Mouse (Mus musculus): ENCODE results near the gene Zbtb17. TPM values are rescaled to one million over a fixed set of nuclear protein-coding genes. Genes with fewer than 3 reads are reported as not detected.

The Zbtb17 gene
- polyA plus RNA-seq, 1 experiment: 24.1 TPM

DNA sequence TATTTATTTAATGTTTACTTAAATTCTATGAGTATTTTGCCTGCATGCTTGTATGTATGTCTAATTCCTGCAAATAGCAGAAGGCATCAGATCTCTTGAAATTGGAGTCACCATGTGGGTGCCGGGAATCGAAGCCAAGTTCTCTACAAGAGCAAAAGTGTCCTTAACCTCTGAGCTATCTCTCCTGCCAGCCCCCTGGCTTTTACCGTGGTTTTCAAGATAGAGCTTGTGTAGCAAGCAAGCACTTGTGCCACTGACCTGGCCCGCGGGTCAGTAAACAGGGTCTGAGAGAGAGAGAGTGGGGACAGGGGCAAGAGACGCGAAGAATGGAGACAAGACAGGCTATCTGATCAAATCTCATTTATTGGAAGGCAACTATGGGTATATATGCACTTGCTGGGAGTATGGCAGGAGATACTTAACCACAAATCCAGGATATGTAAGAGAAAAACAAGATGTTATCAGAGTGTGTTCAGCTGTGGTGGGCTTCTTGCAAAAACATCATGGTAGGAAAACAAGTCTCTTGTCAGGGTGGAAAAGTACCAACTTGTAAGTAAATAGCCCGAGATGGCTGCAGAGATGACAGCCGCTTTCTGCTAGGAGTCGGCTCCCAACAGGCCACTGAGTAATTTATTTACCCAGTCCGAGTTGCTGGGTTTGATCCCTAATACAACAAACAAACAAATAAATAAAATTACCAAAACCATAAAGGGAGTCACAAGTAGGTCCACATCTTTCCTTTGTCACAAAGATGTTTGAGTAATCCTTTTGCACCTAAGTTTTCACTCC lies 619 bp upstream of the Zbtb17 start:
- Histone ChIP-seq H3K27ac (ENCODE audit: control insufficient read depth, insufficient read depth, low read depth, low read length, poor library complexity) (no peak overlapping the region), H3K4me1 (ENCODE audit: control insufficient read depth, insufficient read depth, low read length) (peaks cover 1% of the 10 kb centered on the region; the same call in 1 of the 2 replicates), H3K4me3 (replicated peaks; ENCODE audit: control insufficient read depth, low read depth, low read length) (peak overlapping the region; percentile 92)
- no peak for TF ChIP-seq CTCF (IDR thresholded peaks at IDR 0.05; ENCODE audit: control insufficient read depth, insufficient read depth, low read length)
- TF ChIP-seq POLR2A (IDR thresholded peaks at IDR 0.05; ENCODE audit: borderline replicate concordance, control insufficient read depth, low read depth, low read length): no peak
- WGBS: 29% methylated on average over 11 of the region's 11 CpGs

DNA sequence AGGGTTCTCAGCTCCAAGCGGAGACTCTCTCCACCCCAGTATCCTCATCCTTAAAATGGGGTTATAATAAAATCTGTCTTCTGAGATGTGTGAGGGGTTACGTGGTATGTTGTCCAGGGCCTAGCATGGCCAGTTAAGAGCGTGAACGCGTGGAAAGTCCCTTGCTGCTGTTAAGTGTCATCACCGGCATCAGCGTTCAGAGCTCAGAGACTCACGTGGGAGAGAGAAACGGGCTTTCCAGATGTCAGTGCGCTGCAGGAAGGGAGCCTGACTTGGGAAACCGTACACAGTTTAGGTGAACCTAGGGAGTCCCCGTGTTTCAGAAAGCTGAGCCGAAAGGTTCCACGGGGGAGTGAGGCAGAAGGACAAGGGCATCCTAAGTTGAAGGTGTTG lies 870 bp downstream of the Zbtb17 start:
- H3K27ac ChIP-seq (ENCODE audit: control insufficient read depth, insufficient read depth, low read depth, low read length, poor library complexity): no peak overlapping the region
- H3K4me1 ChIP-seq (ENCODE audit: control insufficient read depth, insufficient read depth, low read length): peaks cover 1% of the 10 kb centered on the region; the same call in 1 of the 2 replicates
- TF ChIP-seq POLR2A (IDR thresholded peaks at IDR 0.05; ENCODE audit: borderline replicate concordance, control insufficient read depth, low read depth, low read length): no peak
- no peak for TF ChIP-seq CTCF (IDR thresholded peaks at IDR 0.05; ENCODE audit: control insufficient read depth, insufficient read depth, low read length)
- WGBS: 21% methylated on average over 14 of the region's 14 CpGs
- peak overlapping the region; percentile 92 for H3K4me3 ChIP-seq (replicated peaks; ENCODE audit: control insufficient read depth, low read depth, low read length)

GRCm38 (mm10) chr4:141446211-141446610 lies 1.8 kb downstream of the Zbtb17 start:
- Histone ChIP-seq H3K4me3 (replicated peaks; ENCODE audit: control insufficient read depth, low read depth, low read length) (no peak overlapping the region), H3K4me1 (ENCODE audit: control insufficient read depth, insufficient read depth, low read length) (peaks cover 1% of the 10 kb centered on the region; the same call in 1 of the 2 replicates), H3K27ac (ENCODE audit: control insufficient read depth, insufficient read depth, low read depth, low read length, poor library complexity) (no peak overlapping the region)
- WGBS: 77% methylated on average over 7 of the region's 7 CpGs
- TF ChIP-seq POLR2A (IDR thresholded peaks at IDR 0.05; ENCODE audit: borderline replicate concordance, control insufficient read depth, low read depth, low read length): no peak
- TF ChIP-seq CTCF (IDR thresholded peaks at IDR 0.05; ENCODE audit: control insufficient read depth, insufficient read depth, low read length): no peak

GRCm38 (mm10) chr4:141451251-141451650 lies 6.8 kb downstream of the Zbtb17 start:
- H3K4me1 ChIP-seq (ENCODE audit: control insufficient read depth, insufficient read depth, low read length): peaks cover 6% of the 10 kb centered on the region; the same call in 1 of the 2 replicates
- no peak overlapping the region for H3K4me3 ChIP-seq (replicated peaks; ENCODE audit: control insufficient read depth, low read depth, low read length)
- TF ChIP-seq CTCF (IDR thresholded peaks at IDR 0.05; ENCODE audit: control insufficient read depth, insufficient read depth, low read length) (no peak), POLR2A (IDR thresholded peaks at IDR 0.05; ENCODE audit: borderline replicate concordance, control insufficient read depth, low read depth, low read length) (no peak)
- no peak overlapping the region for H3K27ac ChIP-seq (ENCODE audit: control insufficient read depth, insufficient read depth, low read depth, low read length, poor library complexity)
- 79% methylated on average over 2 of the region's 2 CpGs for WGBS

DNA sequence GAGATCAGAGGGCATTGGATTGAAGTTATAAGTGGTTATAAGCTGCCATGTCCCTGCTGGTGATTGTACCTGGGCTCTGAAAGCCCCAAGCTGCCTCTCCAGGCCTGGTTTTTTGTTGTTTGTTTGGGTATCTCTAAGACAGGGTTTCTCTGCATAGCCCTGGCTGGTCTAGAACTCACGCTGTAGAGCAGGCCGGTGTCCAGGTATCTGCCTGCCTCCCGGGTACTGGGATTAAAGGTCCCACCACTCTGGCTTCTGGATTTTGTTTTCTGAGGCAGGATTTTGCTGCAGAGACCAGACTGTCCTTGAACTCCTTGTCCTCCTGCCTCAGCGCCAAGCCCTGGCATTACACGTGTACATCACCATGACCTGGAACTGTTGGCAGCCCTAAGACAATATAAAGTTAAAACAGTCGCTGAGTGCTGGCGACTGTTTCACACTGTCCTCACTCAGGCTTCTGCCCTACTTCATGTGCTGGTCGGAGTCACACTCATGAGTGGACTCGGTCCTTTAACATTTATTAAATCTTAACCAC lies 7.5 kb downstream of the Zbtb17 start:
- peaks cover 6% of the 10 kb centered on the region; the same call in 1 of the 2 replicates for H3K4me1 ChIP-seq (ENCODE audit: control insufficient read depth, insufficient read depth, low read length)
- 89% methylated on average over 9 of the region's 9 CpGs for WGBS

DNA sequence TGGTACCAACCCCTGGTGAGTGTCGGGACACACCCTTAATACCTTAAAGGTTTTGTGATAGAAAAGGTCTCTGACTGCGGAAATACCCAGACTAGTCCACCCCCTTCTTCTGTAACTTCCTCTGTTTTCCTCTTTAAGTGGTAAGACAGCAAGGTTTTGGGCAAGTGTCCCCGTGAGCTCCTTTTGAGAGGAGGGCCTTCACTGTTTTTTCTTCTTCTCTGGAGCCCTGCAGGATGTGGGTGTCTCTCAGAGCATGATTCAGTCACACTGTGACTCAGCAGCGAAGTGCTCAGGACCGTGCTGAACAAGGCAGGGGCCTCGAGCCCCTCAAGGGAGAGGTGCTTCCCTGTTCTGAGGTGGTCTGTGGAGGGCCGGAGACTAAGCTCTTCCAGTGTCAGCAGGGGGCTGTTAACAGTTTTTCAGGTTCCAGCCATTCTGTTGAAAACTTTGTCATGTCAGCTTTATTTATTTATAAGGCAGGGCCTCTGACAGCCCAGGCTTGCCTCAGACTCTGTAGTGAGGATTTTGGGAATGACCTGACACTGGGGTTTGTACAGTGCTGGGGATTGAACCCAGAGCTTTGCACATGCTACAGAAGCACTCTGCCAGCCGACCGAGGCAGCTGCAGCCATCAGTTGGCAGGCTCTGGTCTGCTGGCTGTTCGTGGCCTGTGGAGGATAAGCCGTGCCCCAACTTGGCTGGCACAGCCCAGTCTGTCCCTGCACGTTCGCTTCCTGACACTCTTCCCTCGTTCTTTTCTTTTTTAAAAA lies 10.3 kb downstream of the Zbtb17 start:
- Histone ChIP-seq H3K27ac (ENCODE audit: control insufficient read depth, insufficient read depth, low read depth, low read length, poor library complexity) (peak overlapping the region; percentile 79), H3K4me1 (ENCODE audit: control insufficient read depth, insufficient read depth, low read length) (peaks cover 6% of the 10 kb centered on the region; the same call in 1 of the 2 replicates), H3K4me3 (replicated peaks; ENCODE audit: control insufficient read depth, low read depth, low read length) (no peak overlapping the region)
- no peak for TF ChIP-seq POLR2A (IDR thresholded peaks at IDR 0.05; ENCODE audit: borderline replicate concordance, control insufficient read depth, low read depth, low read length)
- TF ChIP-seq CTCF (IDR thresholded peaks at IDR 0.05; ENCODE audit: control insufficient read depth, insufficient read depth, low read length): no peak
- WGBS: 19% methylated on average over 14 of the region's 14 CpGs

More for the DNA sequence above, 7.5 kb downstream of the Zbtb17 start:
- no peak for TF ChIP-seq POLR2A (IDR thresholded peaks at IDR 0.05; ENCODE audit: borderline replicate concordance, control insufficient read depth, low read depth, low read length)
- TF ChIP-seq CTCF (IDR thresholded peaks at IDR 0.05; ENCODE audit: control insufficient read depth, insufficient read depth, low read length): no peak
- no peak overlapping the region for H3K4me3 ChIP-seq (replicated peaks; ENCODE audit: control insufficient read depth, low read depth, low read length)
- H3K27ac ChIP-seq (ENCODE audit: control insufficient read depth, insufficient read depth, low read depth, low read length, poor library complexity): no peak overlapping the region

GRCm38 (mm10) chr4:141455526-141455925 lies 11.1 kb downstream of the Zbtb17 start:
- TF ChIP-seq POLR2A (IDR thresholded peaks at IDR 0.05; ENCODE audit: borderline replicate concordance, control insufficient read depth, low read depth, low read length) (no peak), CTCF (IDR thresholded peaks at IDR 0.05; ENCODE audit: control insufficient read depth, insufficient read depth, low read length) (no peak)
- Histone ChIP-seq H3K4me3 (replicated peaks; ENCODE audit: control insufficient read depth, low read depth, low read length) (no peak overlapping the region), H3K4me1 (ENCODE audit: control insufficient read depth, insufficient read depth, low read length) (peaks cover 6% of the 10 kb centered on the region; the same call in 1 of the 2 replicates), H3K27ac (ENCODE audit: control insufficient read depth, insufficient read depth, low read depth, low read length, poor library complexity) (0 out of 2 replicates have a peak overlapping the region, but pooled peaks have one; percentile 11)
- WGBS: 66% methylated on average over 4 of the region's 4 CpGs
